Mouse (Mus musculus): Measurements from ENCODE around the gene Ftsj1.

The Ftsj1 gene

GRCm38 (mm10) chrX:8217383-8217782 is 34.8 kb downstream of the Ftsj1 start:
- no peak for DNase-seq

GRCm38 (mm10) chrX:8211490-8212207 is 40.6 kb downstream of the Ftsj1 start:
- DNase-seq, result no peak

- DNase-seq, result no peak
Measured at GRCm38 (mm10) chrX:8209720-8210119, 42.5 kb downstream of the Ftsj1 start.

DNA sequence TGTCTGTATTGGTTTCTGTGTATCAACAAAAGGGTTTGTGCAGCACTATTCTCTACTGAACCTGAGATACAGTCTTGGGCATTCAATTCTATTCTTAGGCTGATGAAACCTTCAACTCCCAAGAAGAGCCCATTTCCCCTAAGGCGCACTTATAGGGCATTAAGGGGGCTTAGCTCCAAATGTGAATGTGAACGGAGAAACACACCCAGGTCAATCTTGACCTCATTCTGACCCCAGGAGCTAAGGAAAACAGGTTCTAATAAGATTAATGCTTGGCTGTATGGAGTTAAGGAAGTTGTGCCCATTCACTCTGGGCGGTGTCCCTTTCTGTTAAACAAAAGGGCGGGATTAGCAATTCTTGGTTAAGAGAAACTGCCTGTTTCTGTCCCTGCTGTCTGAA is 45.0 kb downstream of the Ftsj1 start:
- DNase-seq, result no peak

- DNase-seq, result no peak
Measured at GRCm38 (mm10) chrX:8206694-8207197, 45.5 kb downstream of the Ftsj1 start.

DNA sequence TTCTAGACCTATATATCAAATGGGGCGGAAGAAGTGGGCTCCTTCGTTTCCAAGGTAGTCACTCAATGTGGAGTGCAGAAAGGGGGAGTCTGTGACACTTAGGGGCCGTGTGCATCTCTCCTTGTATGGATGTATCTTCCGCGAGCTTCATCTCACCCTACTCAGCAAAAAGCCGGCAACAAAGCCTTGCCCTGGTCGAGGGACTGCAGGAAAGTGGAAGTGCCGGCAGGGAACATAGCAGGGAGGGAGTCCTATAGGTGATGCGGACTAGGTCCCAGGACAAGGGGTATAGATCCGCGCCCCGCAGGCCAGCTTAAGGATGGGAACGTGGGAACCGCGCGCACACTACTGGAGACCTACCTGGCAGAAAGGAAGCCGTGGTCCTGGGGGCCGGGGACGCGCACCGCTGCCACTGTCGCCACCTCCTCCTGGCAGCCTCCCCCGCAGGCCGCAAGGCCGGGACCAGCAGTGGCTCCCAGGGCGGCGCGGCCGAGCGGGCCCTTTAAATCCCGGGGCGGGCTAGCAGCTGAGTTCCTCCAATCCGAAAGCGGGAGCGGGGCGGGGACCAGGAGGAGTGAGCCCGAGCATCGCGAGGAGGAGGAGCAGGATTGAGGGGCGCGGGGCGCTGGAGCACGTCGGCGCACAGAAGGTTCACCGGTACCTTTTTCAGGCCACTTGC is 46.1 kb downstream of the Ftsj1 start, which contains the start of gene Porcn:
Gene Porcn (minus strand): TSS at position 511 of the 679 bp plus-strand sequence.
- DNase-seq, result peak; percentile 91 to 92

DNA sequence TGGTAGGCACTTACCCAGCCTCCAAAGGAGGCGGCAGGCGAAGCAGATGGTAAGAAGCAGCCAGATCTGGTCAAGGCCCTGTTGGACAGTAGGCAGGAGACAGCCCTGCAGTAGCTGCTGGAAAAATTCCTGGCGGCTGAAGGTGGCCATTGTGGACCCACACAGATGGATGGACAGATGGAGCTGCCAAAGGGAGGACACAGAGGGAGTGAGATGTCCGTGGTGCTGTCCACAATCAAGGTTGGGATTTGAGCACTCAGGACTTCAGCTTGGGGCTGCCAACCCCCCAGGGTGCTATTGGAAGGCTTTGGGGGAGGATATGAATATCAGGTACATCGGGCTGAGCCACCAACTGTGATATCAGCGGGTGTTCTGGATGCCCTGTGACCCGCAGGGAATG is 46.7 kb downstream of the Ftsj1 start:
- peak; percentile 79 to 90 for DNase-seq

- peak in 1 of 2 experiments; percentile 36 for DNase-seq
Measured at GRCm38 (mm10) chrX:8205088-8205487, 47.1 kb downstream of the Ftsj1 start.

GRCm38 (mm10) chrX:8204076-8204475 is 48.1 kb downstream of the Ftsj1 start:
- peak in 1 of 2 experiments; percentile 35 for DNase-seq

DNA sequence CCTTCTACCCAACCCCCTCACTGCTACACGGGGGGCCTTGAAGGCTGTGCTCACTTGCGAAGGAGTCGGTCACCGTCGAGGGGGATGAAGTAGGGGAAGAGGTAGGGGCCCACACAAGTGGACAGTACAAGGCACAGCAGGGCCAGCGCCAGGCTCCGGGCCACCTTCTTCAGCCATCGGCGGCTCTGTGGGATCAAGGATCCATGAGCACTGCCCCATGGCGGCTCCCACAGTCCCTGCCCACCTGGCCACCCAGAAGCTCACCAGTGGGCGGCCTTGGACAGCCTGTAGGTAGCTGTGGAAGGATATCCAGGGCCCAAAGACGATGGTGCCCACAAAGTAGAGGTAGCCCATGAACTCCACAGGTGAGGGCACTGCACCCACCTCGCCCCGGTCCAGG is 49.1 kb downstream of the Ftsj1 start:
- no peak for DNase-seq

GRCm38 (mm10) chrX:8193419-8193723 is 58.8 kb downstream of the Ftsj1 start, which contains the start of gene Ebp:
Ebp (minus strand) TSS chrX:8193512.
- peak; percentile 56 to 60 for DNase-seq

- DNase-seq, result peak; percentile 83 to 85
Measured at GRCm38 (mm10) chrX:8192640-8193418, 59.4 kb downstream of the Ftsj1 start.

GRCm38 (mm10) chrX:8192126-8192639 is 60.0 kb downstream of the Ftsj1 start:
- no peak for DNase-seq

Data from cerebellum, postnatal 14 days (tissue).